Mouse (Mus musculus) liver, adult 10 weeks (tissue): ENCODE data around the gene Ankib1. TPM values are rescaled to one million over a fixed set of nuclear protein-coding genes. Genes with fewer than 3 reads are reported as not detected.

Source experiments
- polyA plus RNA-seq: library from polyadenylated mRNA; stranded (reverse); fragments of 350-450 nt; fragmentation: Illumina TruSeq; extraction: RNeasy Lipid Tissue Mini Kit (QIAGEN cat#74804); gene quantifications from one replicate; pipeline ENCODE4 v1.2.3, GENCODE M21; 2014; ENCODE audit warnings: low read depth, low replicate concordance

Gene Ankib1
- polyA plus RNA-seq: 16.4 TPM

GRCm38 (mm10) chr5:3802433-3803291, at the start of gene Ankib1, which contains the start of gene Krit1:
Gene Ankib1 (minus strand): TSS chr5:3802925.
Gene Krit1 (plus strand): TSS chr5:3803184.

GRCm38 (mm10) chr5:3845026-3845425, 42.3 kb upstream of the Ankib1 start, which contains the start of gene Lrrd1:
Gene Lrrd1 (plus strand): TSS chr5:3845173.

GRCm38 (mm10) chr5:3657085-3657484, 145.6 kb downstream of the Ankib1 start, which contains the start of gene Gatad1:
Gene Gatad1 (minus strand): TSS chr5:3657185.

GRCm38 (mm10) chr5:3650881-3651280, 151.8 kb downstream of the Ankib1 start, which contains the start of gene Tmbim7:
Gene Tmbim7 (plus strand): TSS chr5:3651181.

Other genes starting within 250 kb of the Ankib1 start
- gene 1700109H08Rik, start 231.4 kb downstream of the Ankib1 start, polyA plus RNA-seq: 2.2 TPM
- gene Pex1, start 206.9 kb downstream of the Ankib1 start, polyA plus RNA-seq: 38.4 TPM
- 9.6 TPM for gene Rbm48, start 206.3 kb downstream of the Ankib1 start, polyA plus RNA-seq
- gene Tmbim7, start 151.7 kb downstream of the Ankib1 start, polyA plus RNA-seq: not detected
- 94.6 TPM for gene Gatad1, start 145.7 kb downstream of the Ankib1 start, polyA plus RNA-seq
- 31.5 TPM for gene Krit1, start 259 bp upstream of the Ankib1 start, polyA plus RNA-seq
- gene Lrrd1, start 42.2 kb upstream of the Ankib1 start, polyA plus RNA-seq: not detected
- gene Mterf1a, start 91.0 kb upstream of the Ankib1 start, polyA plus RNA-seq: 6.1 TPM
- 21.5 TPM for gene Akap9, start 125.1 kb upstream of the Ankib1 start, polyA plus RNA-seq